Mouse (Mus musculus) stomach, embryonic 14.5 days (tissue): ENCODE results near the gene Cry2. TPM values are rescaled to one million over a fixed set of nuclear protein-coding genes. Genes with fewer than 3 reads are reported as not detected.
"Not testable (repeated sequence)": the region's sequence is repeated elsewhere in the genome, so short reads cannot be mapped to it uniquely, and the experiment has no call there.

ENCODE experiments used
- ATAC-seq: fragments of 200-750 bp; cut with Nextera tagmentation; 2 replicates; pipeline ENCODE4 v1.8.0; 2017; ENCODE audit warnings: low read depth, moderate TSS enrichment; ENCODE audit not compliant: insufficient number of reproducible peaks, insufficient read depth, low FRiP score
- H3K27ac ChIP-seq: fragments of 300-500 bp; sonication (generic); 2 replicates; pipeline ENCODE4 v1.5.1; 2014; ENCODE audit warnings: mild to moderate bottlenecking, low read length, moderate library complexity, mixed read lengths
- H3K27me3 ChIP-seq: fragments of 300-500 bp; sonication (generic); 2 replicates; pipeline ENCODE4 v1.6.1; 2014; ENCODE audit warnings: low read length, control low read depth, mixed read lengths; ENCODE audit not compliant: control insufficient read depth, insufficient read depth
- H3K36me3 ChIP-seq: fragments of 300-500 bp; sonication (generic); 2 replicates; pipeline ENCODE4 v1.6.1; 2014; ENCODE audit warnings: mild to moderate bottlenecking, control low read depth, low read length, moderate library complexity, mixed read lengths; ENCODE audit not compliant: control insufficient read depth, insufficient read depth
- H3K4me1 ChIP-seq: fragments of 300-500 bp; sonication (generic); 2 replicates; pipeline ENCODE4 v1.6.1; 2014; ENCODE audit warnings: low read length, control low read depth, mixed read lengths; ENCODE audit not compliant: control insufficient read depth, insufficient read depth
- H3K4me2 ChIP-seq: fragments of 300-500 bp; sonication (generic); replicated peaks from 2 replicates; pipeline ENCODE4 v1.6.1; 2014; ENCODE audit warnings: low read depth, low read length, control low read depth
- H3K4me3 ChIP-seq: fragments of 300-500 bp; sonication (generic); 2 replicates; pipeline ENCODE4 v1.5.1; 2014; ENCODE audit warnings: low read depth, low read length, control low read depth
- H3K9ac ChIP-seq: fragments of 300-500 bp; sonication (generic); replicated peaks from 2 replicates; pipeline ENCODE4 v1.6.1; 2014; ENCODE audit warnings: low read depth, mild to moderate bottlenecking, control low read depth, low read length, moderate library complexity, mixed read lengths
- H3K9me3 ChIP-seq: fragments of 300-500 bp; sonication (generic); 2 replicates; pipeline ENCODE4 v1.6.1; 2016; ENCODE audit warnings: low read depth, low read length, control low read depth; ENCODE audit not compliant: control insufficient read depth
- whole genome bisulfite sequencing: fragments of 180-500 bp; shearing (Covaris S2); extraction: QIAGEN DNeasy Blood & Tissue Kit; methylation state at CpG from one replicate; pipeline ENCODE4 v1.1.7; 2014; 5-methylcytosine and 5-hydroxymethylcytosine counted together
- polyA plus RNA-seq: library from polyadenylated mRNA; unstranded; fragments of >200 nt; fragmentation: Nextera tagmentation; extraction: Ambion mirVana; gene quantifications from 2 replicates; pipeline ENCODE4 v1.2.1, GENCODE M21; 2014

Gene Cry2
- 24.2 and 25.7 TPM in 2 replicates for polyA plus RNA-seq

- H3K27me3 ChIP-seq, result no peaks in the 10 kb centered on the region
- ATAC-seq, result peak; percentile 97
- H3K9ac ChIP-seq, result peak within 1 kb of the TSS; percentile 79
- WGBS, result under 1% methylated on average over 74 of the region's 76 CpGs
- peak within 1 kb of the TSS; percentile 91 for H3K4me2 ChIP-seq
- H3K27ac ChIP-seq, result peak within 1 kb of the TSS; percentile 21; the same call in 1 of the 2 replicates
- H3K4me1 ChIP-seq, result peaks cover 43% of the 10 kb centered on the region
- H3K4me3 ChIP-seq, result peak within 1 kb of the TSS; percentile 85
- no peaks in the 10 kb centered on the region for H3K36me3 ChIP-seq
- no peaks in the 10 kb centered on the region for H3K9me3 ChIP-seq
Observed at GRCm38 (mm10) chr2:92433578-92434374, at the start of gene Cry2. Cry2 (minus strand) TSS chr2:92434043.

GRCm38 (mm10) chr2:92483505-92483904 is 49.7 kb upstream of the Cry2 start:
- no peak overlapping the region for H3K4me2 ChIP-seq
- H3K27me3 ChIP-seq, result peaks cover 3% of the 10 kb centered on the region; the same call in 1 of the 2 replicates
- ATAC-seq, result no peak
- H3K9me3 ChIP-seq, result no peaks in the 10 kb centered on the region
- no peak overlapping the region for H3K4me3 ChIP-seq
- no peak overlapping the region for H3K27ac ChIP-seq
- no peaks in the 10 kb centered on the region for H3K36me3 ChIP-seq
- no peak overlapping the region for H3K9ac ChIP-seq
- H3K4me1 ChIP-seq, result 0 out of 2 replicates have a peak, but pooled peaks cover 3% of the 10 kb centered on the region
- WGBS, result 50% methylated on average over 5 of the region's 5 CpGs

GRCm38 (mm10) chr2:92482551-92482950 is 48.7 kb upstream of the Cry2 start:
- no peak overlapping the region for H3K27ac ChIP-seq
- H3K9ac ChIP-seq, result no peak overlapping the region
- ATAC-seq, result no peak
- H3K9me3 ChIP-seq, result no peaks in the 10 kb centered on the region
- no peaks in the 10 kb centered on the region for H3K36me3 ChIP-seq
- H3K4me3 ChIP-seq, result no peak overlapping the region
- WGBS, result 29% methylated on average over 1 of the region's 1 CpGs
- H3K4me1 ChIP-seq, result 0 out of 2 replicates have a peak, but pooled peaks cover 7% of the 10 kb centered on the region
- H3K4me2 ChIP-seq, result no peak overlapping the region
- H3K27me3 ChIP-seq, result peaks cover 3% of the 10 kb centered on the region; the same call in 1 of the 2 replicates

GRCm38 (mm10) chr2:92478313-92478688 is 44.5 kb upstream of the Cry2 start:
- H3K36me3 ChIP-seq, result no peaks in the 10 kb centered on the region

GRCm38 (mm10) chr2:92477672-92478312 is 43.9 kb upstream of the Cry2 start:
- 0 out of 2 replicates have a peak overlapping the region, but pooled peaks have one; percentile 55 for H3K27ac ChIP-seq
- no peak overlapping the region for H3K4me2 ChIP-seq
- ATAC-seq, result no peak
- H3K36me3 ChIP-seq, result no peaks in the 10 kb centered on the region
- no peaks in the 10 kb centered on the region for H3K27me3 ChIP-seq
- 0 out of 2 replicates have a peak, but pooled peaks cover 6% of the 10 kb centered on the region for H3K4me1 ChIP-seq
- H3K4me3 ChIP-seq, result no peak overlapping the region
- no peaks in the 10 kb centered on the region for H3K9me3 ChIP-seq
- no peak overlapping the region for H3K9ac ChIP-seq
- 63% methylated on average over 12 of the region's 12 CpGs for WGBS

More at GRCm38 (mm10) chr2:92478313-92478688, 44.5 kb upstream of the Cry2 start:
- no peak overlapping the region for H3K9ac ChIP-seq
- 76% methylated on average over 4 of the region's 4 CpGs for WGBS
- no peak for ATAC-seq
- no peak overlapping the region for H3K27ac ChIP-seq
- no peaks in the 10 kb centered on the region for H3K9me3 ChIP-seq
- H3K4me1 ChIP-seq, result 0 out of 2 replicates have a peak, but pooled peaks cover 7% of the 10 kb centered on the region
- H3K27me3 ChIP-seq, result no peaks in the 10 kb centered on the region
- no peak overlapping the region for H3K4me2 ChIP-seq
- H3K4me3 ChIP-seq, result no peak overlapping the region

GRCm38 (mm10) chr2:92476580-92476979 is 42.7 kb upstream of the Cry2 start:
- not testable (repeated sequence) for H3K27me3 ChIP-seq, H3K4me1 ChIP-seq, H3K9ac ChIP-seq, H3K27ac ChIP-seq, H3K4me2 ChIP-seq, H3K4me3 ChIP-seq, H3K9me3 ChIP-seq, H3K36me3 ChIP-seq, ATAC-seq
- WGBS, result 79% methylated on average over 7 of the region's 7 CpGs

GRCm38 (mm10) chr2:92475711-92476110 is 41.9 kb upstream of the Cry2 start:
- ATAC-seq, result no peak
- 55% methylated on average over 2 of the region's 2 CpGs for WGBS
- H3K9ac ChIP-seq, result no peak overlapping the region

GRCm38 (mm10) chr2:92474920-92475319 is 41.1 kb upstream of the Cry2 start:
- WGBS, result 76% methylated on average over 3 of the region's 3 CpGs
- Histone ChIP-seq H3K4me2 (no peak overlapping the region), H3K9me3 (no peaks in the 10 kb centered on the region), H3K4me1 (0 out of 2 replicates have a peak, but pooled peaks cover 3% of the 10 kb centered on the region), H3K36me3 (no peaks in the 10 kb centered on the region), H3K9ac (no peak overlapping the region), H3K27me3 (no peaks in the 10 kb centered on the region), H3K27ac (no peak overlapping the region), H3K4me3 (no peak overlapping the region)
- no peak for ATAC-seq

More at GRCm38 (mm10) chr2:92475711-92476110, 41.9 kb upstream of the Cry2 start:
- Histone ChIP-seq H3K4me3 (no peak overlapping the region), H3K27ac (no peak overlapping the region), H3K36me3 (no peaks in the 10 kb centered on the region), H3K4me1 (0 out of 2 replicates have a peak, but pooled peaks cover 3% of the 10 kb centered on the region), H3K27me3 (no peaks in the 10 kb centered on the region), H3K9me3 (no peaks in the 10 kb centered on the region), H3K4me2 (no peak overlapping the region)
